Mouse (Mus musculus) neural tube, embryonic 15.5 days (tissue): ENCODE results near the gene 4930469K13Rik. TPM values are rescaled to one million over a fixed set of nuclear protein-coding genes. Genes with fewer than 3 reads are reported as not detected.

Experiments used
- ATAC-seq: fragments of 200-750 bp; cut with Nextera tagmentation; 2 replicates; pipeline ENCODE4 v1.8.0; 2017; ENCODE audit warnings: mild to moderate bottlenecking, moderate TSS enrichment, moderate library complexity; ENCODE audit not compliant: low FRiP score
- H3K27ac ChIP-seq: fragments of 300-500 bp; sonication (generic); replicated peaks from 2 replicates; pipeline ENCODE4 v1.5.1; 2015; ENCODE audit warnings: mild to moderate bottlenecking, inconsistent platforms
- H3K27me3 ChIP-seq: fragments of 300-500 bp; sonication (generic); replicated peaks from 2 replicates; pipeline ENCODE4 v1.6.1; 2015; ENCODE audit warnings: inconsistent platforms
- H3K36me3 ChIP-seq: fragments of 300-500 bp; sonication (generic); 2 replicates; pipeline ENCODE4 v1.6.1; 2015; ENCODE audit warnings: inconsistent platforms
- H3K4me1 ChIP-seq: fragments of 300-500 bp; sonication (generic); 2 replicates; pipeline ENCODE4 v1.6.1; 2015; ENCODE audit warnings: inconsistent platforms
- H3K4me2 ChIP-seq: fragments of 300-500 bp; sonication (generic); 2 replicates; pipeline ENCODE4 v1.6.1; 2015; ENCODE audit warnings: inconsistent platforms, mild to moderate bottlenecking, moderate library complexity
- H3K4me3 ChIP-seq: fragments of 300-500 bp; sonication (generic); replicated peaks from 2 replicates; pipeline ENCODE4 v1.5.1; 2015; ENCODE audit warnings: mild to moderate bottlenecking, inconsistent platforms
- H3K9ac ChIP-seq: fragments of 300-500 bp; sonication (generic); replicated peaks from 2 replicates; pipeline ENCODE4 v1.6.1; 2015; ENCODE audit warnings: mild to moderate bottlenecking, inconsistent platforms
- H3K9me3 ChIP-seq: fragments of 300-500 bp; sonication (generic); replicated peaks from 2 replicates; pipeline ENCODE4 v1.6.1; 2016; ENCODE audit warnings: inconsistent platforms
- WGBS: fragments of 180-500 bp; shearing (Covaris S2); methylation state at CpG from one replicate; pipeline ENCODE4 v1.1.7; 2015; ENCODE audit warnings: mixed read lengths; 5-methylcytosine and 5-hydroxymethylcytosine counted together
- polyA plus RNA-seq: library from polyadenylated mRNA; unstranded; fragments of >200 nt; fragmentation: Nextera tagmentation; extraction: Ambion mirVana; gene quantifications from 2 replicates; pipeline ENCODE4 v1.2.1, GENCODE M21; 2015

The 4930469K13Rik gene
- polyA plus RNA-seq, 1 experiment from 2014 or later, result 24.1 TPM

DNA sequence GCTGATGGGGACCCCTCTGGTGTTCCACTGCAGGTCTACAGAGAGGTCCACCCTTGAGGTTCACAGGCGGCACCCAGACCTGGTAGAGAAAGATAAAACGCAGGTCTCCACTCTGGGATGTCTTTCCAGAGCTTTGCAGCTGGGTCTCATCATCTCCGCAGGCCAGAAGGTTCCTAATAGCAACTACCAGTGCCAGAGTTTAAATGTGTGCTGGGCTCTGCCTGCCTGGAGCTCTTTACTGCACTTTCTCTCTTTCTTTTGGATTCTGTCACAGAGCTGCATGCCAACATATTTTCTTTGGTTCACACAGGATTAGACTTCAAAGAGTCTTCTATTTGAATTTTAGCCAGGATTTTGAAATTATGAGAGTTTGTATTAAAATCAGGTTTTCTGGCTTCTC lies 129.2 kb downstream of the 4930469K13Rik start:
- no peaks in the 10 kb centered on the region for H3K36me3 ChIP-seq
- WGBS, result 79% methylated on average over 3 of the region's 3 CpGs

DNA sequence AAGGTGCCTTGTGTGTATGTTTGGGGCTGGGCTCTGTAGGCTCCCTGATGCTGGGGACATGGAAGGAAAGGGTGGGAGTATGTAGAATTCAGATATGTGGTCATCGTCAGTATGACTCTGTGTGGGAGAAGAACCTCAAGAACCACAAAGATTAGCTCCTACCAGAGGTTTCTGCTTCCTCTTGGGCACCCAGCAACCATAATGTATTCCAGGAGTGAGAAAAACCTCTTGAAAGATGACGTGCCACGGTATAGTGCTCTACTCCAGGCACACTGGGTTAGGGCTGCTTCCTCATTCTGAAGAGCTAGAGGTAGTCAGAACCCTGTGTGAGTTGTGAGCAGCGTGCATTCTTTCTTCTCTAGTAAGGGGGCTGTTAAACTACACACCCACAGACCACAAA lies 130.6 kb downstream of the 4930469K13Rik start:
- Histone ChIP-seq H3K4me3 (no peak overlapping the region), H3K9me3 (no peaks in the 10 kb centered on the region), H3K27ac (no peak overlapping the region), H3K27me3 (no peaks in the 10 kb centered on the region), H3K9ac (no peak overlapping the region), H3K36me3 (no peaks in the 10 kb centered on the region), H3K4me1 (peaks cover 4% of the 10 kb centered on the region; the same call in 1 of the 2 replicates), H3K4me2 (no peak overlapping the region)
- ATAC-seq, result no peak
- 92% methylated on average over 4 of the region's 4 CpGs for WGBS

More for the DNA sequence above, 129.2 kb downstream of the 4930469K13Rik start:
- no peak for ATAC-seq
- Histone ChIP-seq H3K4me3 (no peak overlapping the region), H3K4me1 (no peaks in the 10 kb centered on the region), H3K27me3 (no peaks in the 10 kb centered on the region), H3K27ac (no peak overlapping the region), H3K9me3 (no peaks in the 10 kb centered on the region), H3K4me2 (no peak overlapping the region), H3K9ac (no peak overlapping the region)

DNA sequence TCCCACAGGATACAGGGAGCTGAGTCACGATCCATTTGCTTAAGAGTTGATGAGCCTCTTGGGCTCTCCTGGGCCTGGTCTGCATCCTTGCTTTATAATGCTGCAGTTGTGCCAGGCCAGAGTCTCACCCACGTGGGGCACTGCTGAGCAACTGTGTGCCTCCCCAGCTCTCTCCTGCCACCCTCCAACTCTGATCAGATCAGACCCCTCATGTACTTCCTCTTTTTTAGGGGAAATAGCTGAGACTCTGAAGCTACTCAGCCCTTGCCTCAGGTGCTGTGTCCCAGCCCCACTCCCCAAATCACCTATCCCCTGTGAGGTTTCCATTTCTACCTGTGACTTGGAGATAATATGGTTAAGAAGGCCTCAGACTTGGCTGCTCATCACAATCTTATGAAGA lies 133.0 kb downstream of the 4930469K13Rik start:
- Histone ChIP-seq H3K36me3 (no peaks in the 10 kb centered on the region), H3K27me3 (no peaks in the 10 kb centered on the region), H3K9ac (no peak overlapping the region), H3K27ac (no peak overlapping the region), H3K4me2 (no peak overlapping the region), H3K4me3 (no peak overlapping the region), H3K4me1 (peaks cover 4% of the 10 kb centered on the region; the same call in 1 of the 2 replicates), H3K9me3 (no peaks in the 10 kb centered on the region)
- WGBS, result 47% methylated on average over 2 of the region's 2 CpGs
- ATAC-seq, result no peak

DNA sequence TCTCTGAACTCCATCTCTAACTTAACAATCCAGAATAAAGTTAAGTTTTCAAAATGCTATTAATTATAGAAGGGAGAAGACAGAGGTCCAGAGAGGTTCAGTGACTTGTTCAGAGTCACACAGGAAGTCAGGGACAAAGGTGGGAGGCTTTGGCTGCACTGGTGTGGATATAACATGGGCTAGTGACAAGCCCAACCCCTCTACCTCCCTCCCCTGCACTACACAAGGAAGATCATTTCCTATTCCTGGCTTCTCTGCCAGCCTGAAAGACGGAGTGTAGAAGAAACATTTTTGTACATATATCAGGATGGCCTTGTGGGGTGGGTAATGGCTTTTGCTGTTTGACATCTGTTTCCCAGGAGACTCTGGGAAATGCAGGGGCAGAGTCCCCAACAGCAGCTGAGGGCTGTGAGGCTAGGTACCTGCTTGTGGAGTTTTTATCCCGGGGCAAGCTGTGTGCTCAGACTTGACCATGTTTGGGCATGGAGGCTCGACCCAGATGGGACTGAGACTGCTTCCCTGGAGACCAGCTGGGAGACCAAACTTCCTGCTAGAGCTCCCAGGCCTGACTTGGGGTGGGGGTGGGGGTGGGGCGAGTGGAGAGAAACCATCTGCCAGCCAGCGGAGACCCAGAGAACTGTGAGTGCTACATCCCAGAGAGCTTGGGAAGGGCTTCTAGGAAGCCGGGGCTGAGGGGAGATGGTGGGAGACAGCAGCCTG lies 135.5 kb downstream of the 4930469K13Rik start, which contains the start of gene Kcnmb1:
Gene Kcnmb1, plus strand, starts transcription at position 326 of the 720 bp plus-strand sequence.
- Histone ChIP-seq H3K36me3 (no peaks in the 10 kb centered on the region), H3K9me3 (no peaks in the 10 kb centered on the region), H3K4me3 (no peak within 1 kb of the TSS), H3K27ac (no peak within 1 kb of the TSS), H3K9ac (no peak within 1 kb of the TSS), H3K4me2 (no peak within 1 kb of the TSS), H3K4me1 (peaks cover 4% of the 10 kb centered on the region; the same call in 1 of the 2 replicates), H3K27me3 (no peaks in the 10 kb centered on the region)
- WGBS, result 43% methylated on average over 6 of the region's 6 CpGs
- no peak for ATAC-seq

DNA sequence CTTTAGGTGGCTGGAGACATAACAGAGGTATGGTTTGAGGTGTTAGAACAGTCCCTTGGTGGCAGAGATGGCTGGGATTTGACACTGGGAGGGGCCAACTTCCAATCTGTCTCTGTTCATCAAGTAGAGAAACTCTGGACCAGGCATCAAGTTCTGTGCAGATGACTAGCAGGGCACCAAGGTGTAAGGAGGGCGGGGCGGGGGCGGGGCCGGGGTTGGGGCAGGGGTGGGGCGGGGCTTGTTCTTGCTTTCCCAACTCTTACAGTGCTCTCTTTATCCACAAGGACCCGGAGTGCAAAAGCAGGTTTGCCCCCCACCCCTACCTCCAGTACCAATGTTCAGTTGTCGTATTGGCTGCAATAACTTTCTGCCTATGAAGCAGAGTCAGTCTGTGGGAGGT lies 136.2 kb downstream of the 4930469K13Rik start:
- Histone ChIP-seq H3K36me3 (no peaks in the 10 kb centered on the region), H3K27me3 (no peaks in the 10 kb centered on the region), H3K4me1 (peaks cover 10% of the 10 kb centered on the region), H3K4me3 (no peak overlapping the region), H3K27ac (no peak overlapping the region), H3K4me2 (no peak overlapping the region), H3K9me3 (no peaks in the 10 kb centered on the region), H3K9ac (no peak overlapping the region)
- ATAC-seq, result no peak
- WGBS, result 49% methylated on average over 7 of the region's 7 CpGs

DNA sequence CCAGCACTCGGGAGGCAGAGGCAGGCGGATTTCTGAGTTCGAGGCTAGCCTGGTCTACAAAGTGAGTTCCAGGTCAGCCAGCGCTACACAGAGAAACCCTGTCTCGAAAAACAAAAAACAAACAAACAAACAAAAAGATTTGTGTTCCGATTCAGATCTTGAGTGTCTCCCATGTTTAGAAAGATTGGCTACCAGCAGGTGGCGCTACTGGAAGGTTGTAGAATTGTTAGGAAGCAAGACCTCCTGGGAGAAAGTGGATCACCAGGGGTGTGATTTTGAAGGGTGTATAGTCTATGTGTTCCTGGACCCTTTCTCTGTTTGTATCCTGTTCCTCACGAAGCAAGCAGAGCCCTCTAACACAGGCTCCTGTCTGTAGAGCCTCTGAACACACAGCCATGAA lies 139.6 kb downstream of the 4930469K13Rik start:
- Histone ChIP-seq H3K36me3 (no peaks in the 10 kb centered on the region), H3K27me3 (no peaks in the 10 kb centered on the region), H3K4me2 (no peak overlapping the region), H3K27ac (no peak overlapping the region), H3K4me3 (no peak overlapping the region), H3K4me1 (peaks cover 10% of the 10 kb centered on the region), H3K9me3 (no peaks in the 10 kb centered on the region), H3K9ac (no peak overlapping the region)
- 87% methylated on average over 8 of the region's 8 CpGs for WGBS
- no peak for ATAC-seq

DNA sequence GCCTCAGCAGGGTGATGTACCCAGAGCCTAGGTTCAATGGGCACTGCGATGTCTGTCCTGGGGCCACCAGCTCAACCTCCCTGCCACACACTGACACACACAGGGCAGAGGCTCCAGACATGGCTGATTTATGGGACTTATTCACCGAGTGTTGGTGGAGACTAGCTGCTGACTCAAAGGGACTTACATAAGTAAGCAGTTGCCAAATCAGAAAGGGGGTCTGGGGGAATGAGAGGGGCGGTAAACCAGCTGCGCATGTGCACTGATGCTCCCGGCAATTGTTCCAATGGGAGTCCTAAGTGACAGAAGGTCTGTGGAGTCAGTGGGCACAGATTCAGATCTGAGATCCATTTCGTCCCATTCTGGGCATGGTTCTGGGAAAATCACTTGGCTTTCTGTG lies 140.8 kb downstream of the 4930469K13Rik start:
- H3K4me2 ChIP-seq, result no peak overlapping the region
- H3K9me3 ChIP-seq, result no peaks in the 10 kb centered on the region
- peak overlapping the region; percentile 15; the same call in 1 of the 2 replicates for H3K27ac ChIP-seq
- WGBS, result 35% methylated on average over 6 of the region's 6 CpGs
- peak; percentile 62 for ATAC-seq
- H3K36me3 ChIP-seq, result no peaks in the 10 kb centered on the region
- H3K4me1 ChIP-seq, result peaks cover 6% of the 10 kb centered on the region
- H3K27me3 ChIP-seq, result no peaks in the 10 kb centered on the region
- H3K4me3 ChIP-seq, result no peak overlapping the region
- no peak overlapping the region for H3K9ac ChIP-seq

DNA sequence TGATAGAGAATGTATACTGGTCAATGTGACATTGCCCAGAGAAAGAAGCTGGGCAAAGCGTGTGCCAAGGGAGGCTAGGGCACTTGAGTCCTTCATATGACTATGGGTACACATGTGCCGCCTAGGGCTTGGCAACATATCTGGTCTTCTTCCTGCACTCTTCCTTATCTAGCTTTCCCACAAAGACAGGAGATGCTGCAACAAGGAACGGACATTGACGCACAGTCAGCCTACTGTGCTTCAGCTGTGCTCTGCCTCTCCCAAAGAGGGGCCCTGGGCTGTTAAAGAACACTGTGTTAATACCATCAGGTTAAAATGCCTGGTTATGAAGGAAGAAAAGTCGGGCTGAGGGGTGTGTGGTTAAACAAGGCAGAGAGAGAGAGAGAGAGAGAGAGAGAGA lies 141.7 kb downstream of the 4930469K13Rik start:
- H3K4me1 ChIP-seq, result peaks cover 6% of the 10 kb centered on the region
- no peak for ATAC-seq
- no peak overlapping the region for H3K4me3 ChIP-seq
- no peak overlapping the region for H3K9ac ChIP-seq
- H3K27me3 ChIP-seq, result no peaks in the 10 kb centered on the region
- no peaks in the 10 kb centered on the region for H3K9me3 ChIP-seq
- H3K27ac ChIP-seq, result no peak overlapping the region; the same call in 1 of the 2 replicates
- WGBS, result 82% methylated on average over 5 of the region's 5 CpGs
- H3K36me3 ChIP-seq, result no peaks in the 10 kb centered on the region
- no peak overlapping the region for H3K4me2 ChIP-seq

DNA sequence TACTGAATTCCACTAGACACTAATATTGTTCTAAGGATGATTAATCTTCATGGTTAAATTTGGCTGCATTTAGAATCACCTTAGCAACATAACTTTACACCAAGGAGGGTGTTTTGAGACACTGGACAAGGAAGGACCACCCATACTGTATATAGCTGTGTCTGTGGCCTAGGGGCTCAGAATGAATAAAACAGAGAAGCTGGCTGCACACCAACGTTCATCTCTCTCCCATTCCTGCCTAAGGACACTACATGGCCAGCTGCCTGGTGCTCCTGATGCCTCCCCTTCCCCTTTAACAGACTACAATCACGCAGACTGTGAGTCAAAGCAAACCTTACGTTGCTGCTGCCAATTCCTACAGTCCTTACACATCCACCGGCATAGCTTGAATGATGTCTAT lies 142.4 kb downstream of the 4930469K13Rik start:
- Histone ChIP-seq H3K4me3 (no peak overlapping the region), H3K4me1 (peaks cover 6% of the 10 kb centered on the region), H3K9me3 (no peaks in the 10 kb centered on the region), H3K27ac (no peak overlapping the region), H3K9ac (no peak overlapping the region), H3K36me3 (no peaks in the 10 kb centered on the region), H3K4me2 (no peak overlapping the region), H3K27me3 (no peaks in the 10 kb centered on the region)
- 61% methylated on average over 4 of the region's 4 CpGs for WGBS
- no peak for ATAC-seq

DNA sequence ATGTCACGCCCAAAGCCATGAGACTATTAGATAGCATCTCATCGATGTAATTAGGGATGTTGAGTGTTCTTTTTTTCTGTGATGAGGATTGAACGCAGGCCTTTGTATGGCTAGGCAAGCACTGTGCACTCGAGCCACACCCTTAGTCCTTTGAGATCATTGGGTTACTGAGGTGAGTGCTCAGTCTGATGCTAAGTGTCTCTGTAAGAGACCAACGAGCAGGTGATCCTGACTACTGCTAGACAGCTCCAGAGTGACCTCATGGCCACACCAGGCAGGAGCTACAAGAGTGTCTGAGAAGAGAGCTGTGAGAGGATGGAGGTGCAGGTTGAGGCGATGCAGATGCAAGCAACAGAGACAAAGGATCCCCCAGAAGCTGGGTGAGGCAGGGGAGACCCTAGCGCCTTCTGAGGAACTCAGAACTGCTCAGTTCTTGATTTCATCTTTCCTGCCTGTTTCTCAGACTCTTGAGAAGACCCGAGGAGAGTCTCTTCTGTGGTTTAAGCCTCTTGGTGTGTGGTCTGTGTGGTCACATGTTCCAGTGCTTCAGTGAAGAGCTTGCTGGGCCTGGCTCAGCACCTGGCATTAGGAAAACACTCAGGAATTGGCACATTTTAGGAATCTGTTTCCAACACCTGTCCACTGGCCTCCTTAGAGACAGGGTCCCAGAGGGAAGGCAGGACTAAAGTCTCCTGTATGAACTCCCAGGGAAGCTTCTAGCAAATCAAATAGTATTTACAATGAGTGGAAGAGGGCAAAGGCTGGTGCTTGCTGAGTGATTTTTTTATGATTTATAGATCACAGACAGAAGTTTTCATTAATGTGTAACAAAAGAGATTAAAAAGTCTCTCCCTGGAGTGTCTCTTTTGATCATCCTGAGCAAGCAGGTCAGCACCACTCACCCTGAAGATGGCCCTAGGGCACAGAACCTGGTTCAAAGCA lies 146.4 kb downstream of the 4930469K13Rik start:
- Histone ChIP-seq H3K4me1 (no peaks in the 10 kb centered on the region; the same call in 1 of the 2 replicates), H3K27me3 (no peaks in the 10 kb centered on the region), H3K4me3 (no peak overlapping the region), H3K9me3 (no peaks in the 10 kb centered on the region), H3K36me3 (no peaks in the 10 kb centered on the region), H3K27ac (no peak overlapping the region), H3K4me2 (no peak overlapping the region), H3K9ac (no peak overlapping the region)
- WGBS, result 89% methylated on average over 8 of the region's 8 CpGs
- no peak for ATAC-seq

DNA sequence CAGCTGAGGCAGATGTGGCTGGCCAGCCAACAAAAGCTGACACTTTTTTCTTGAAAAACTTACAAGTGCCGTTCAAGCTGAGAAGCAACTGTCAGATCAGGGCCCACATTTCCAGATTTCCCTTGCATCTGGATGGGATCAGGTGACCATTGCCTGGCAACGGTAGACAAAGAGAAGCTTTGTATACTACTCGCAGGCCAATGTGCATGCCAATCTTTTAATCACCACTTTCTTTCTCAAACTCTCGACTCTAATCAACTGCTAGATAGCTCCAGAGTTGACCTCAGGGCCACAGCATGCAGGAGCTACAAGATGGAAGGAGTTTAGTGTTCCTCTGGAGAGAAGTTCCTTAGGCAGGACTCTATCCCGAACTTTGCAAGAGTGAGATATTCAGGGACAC lies 147.2 kb downstream of the 4930469K13Rik start:
- no peaks in the 10 kb centered on the region for H3K27me3 ChIP-seq
- no peak for ATAC-seq
- H3K4me2 ChIP-seq, result no peak overlapping the region
- H3K9me3 ChIP-seq, result no peaks in the 10 kb centered on the region
- no peak overlapping the region for H3K4me3 ChIP-seq
- no peaks in the 10 kb centered on the region for H3K4me1 ChIP-seq
- 50% methylated on average over 5 of the region's 5 CpGs for WGBS
- H3K9ac ChIP-seq, result no peak overlapping the region
- no peaks in the 10 kb centered on the region for H3K36me3 ChIP-seq
- H3K27ac ChIP-seq, result no peak overlapping the region

DNA sequence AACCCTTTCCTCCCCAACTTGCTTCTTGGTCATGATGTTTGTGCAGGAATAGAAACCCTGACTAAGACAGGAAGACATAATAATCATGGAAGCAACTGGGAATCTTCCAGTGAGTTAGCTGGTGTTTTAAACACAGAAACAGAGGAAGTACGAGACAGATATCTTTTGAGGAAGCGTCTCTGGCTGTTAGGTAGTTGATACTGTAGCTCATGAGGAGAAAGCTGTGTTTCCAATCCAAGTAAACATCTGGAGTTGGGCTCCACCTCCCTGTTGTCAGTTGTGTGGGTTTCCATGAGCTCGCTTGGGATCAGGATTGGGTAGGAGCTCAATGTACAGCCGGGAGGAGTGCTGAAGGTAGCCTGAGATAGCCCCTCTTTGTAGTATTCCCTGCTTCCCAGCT lies 151.9 kb downstream of the 4930469K13Rik start:
- no peak for ATAC-seq
- no peak overlapping the region for H3K9ac ChIP-seq
- no peak overlapping the region for H3K4me3 ChIP-seq
- WGBS, result 86% methylated on average over 4 of the region's 4 CpGs
- H3K4me2 ChIP-seq, result no peak overlapping the region
- H3K9me3 ChIP-seq, result no peaks in the 10 kb centered on the region
- no peaks in the 10 kb centered on the region for H3K36me3 ChIP-seq
- H3K4me1 ChIP-seq, result no peaks in the 10 kb centered on the region
- H3K27ac ChIP-seq, result no peak overlapping the region
- no peaks in the 10 kb centered on the region for H3K27me3 ChIP-seq
